Mouse (Mus musculus) macrophage (primary cell): Measurements from ENCODE around the gene Zmat3. TPM values are rescaled to one million over a fixed set of nuclear protein-coding genes. Genes with fewer than 3 reads are reported as not detected.

ENCODE experiments used
- H3K27ac ChIP-seq: fragments of 350-480 bp; formaldehyde crosslinking; 2 replicates; pipeline ENCODE4 v1.9.0; 2021
- H3K36me3 ChIP-seq: fragments of 350-480 bp; formaldehyde crosslinking; 2 replicates; pipeline ENCODE4 v1.9.0; 2021; ENCODE audit errors: inconsistent target
- H3K4me3 ChIP-seq: fragments of 350-480 bp; formaldehyde crosslinking; 2 replicates; pipeline ENCODE4 v1.9.0; 2021; ENCODE audit errors: inconsistent target
- H3K79me2 ChIP-seq: fragments of 350-480 bp; formaldehyde crosslinking; 2 replicates; pipeline ENCODE4 v1.9.0; 2021; ENCODE audit errors: inconsistent target
- WGBS: methylation state at CpG from one replicate; pipeline ENCODE4 v1.1.7; 2026; ENCODE audit warnings: inconsistent platforms; ENCODE audit not compliant: missing documents; 5-methylcytosine and 5-hydroxymethylcytosine counted together
- polyA plus RNA-seq: library from polyadenylated mRNA; stranded (reverse); fragments of 250-400 nt; gene quantifications from 3 replicates; pipeline ENCODE4 v1.2.4, GENCODE M21; 2018; ENCODE audit warnings: inconsistent platforms
- total RNA-seq, 78 experiments: library from RNA; depleted of rRNA; stranded (reverse); fragments of 250-400 nt; gene quantifications; 1 replicate in 9 of 78; 2 replicates in 24 of 78; 3 replicates in 43 of 78; 4 replicates in 2 of 78; pipeline ENCODE4 v1.2.4; 2018; ENCODE audit warnings: inconsistent platforms in 56 of 78

Zmat3 gene
- total RNA-seq (2018; cell fraction: chromatin; rRNA removed), result 10 to 100 TPM in 18 of 26 experiments, 1 to 10 TPM in 8; 3.3 to 42.1 (median 18.5) TPM
- 10 to 100 TPM; 11.4 to 32.5 (median 18.8) TPM for total RNA-seq (2018; cell fraction: cytosol; rRNA removed)
- total RNA-seq (2018; cell fraction: nucleus; rRNA removed), result 10 to 100 TPM in 24 of 26 experiments, 1 to 10 TPM in 2; 7.5 to 47.5 (median 19.2) TPM
- 10.9 to 16.7 TPM (median 15.7 TPM) in 3 replicates for polyA plus RNA-seq

DNA sequence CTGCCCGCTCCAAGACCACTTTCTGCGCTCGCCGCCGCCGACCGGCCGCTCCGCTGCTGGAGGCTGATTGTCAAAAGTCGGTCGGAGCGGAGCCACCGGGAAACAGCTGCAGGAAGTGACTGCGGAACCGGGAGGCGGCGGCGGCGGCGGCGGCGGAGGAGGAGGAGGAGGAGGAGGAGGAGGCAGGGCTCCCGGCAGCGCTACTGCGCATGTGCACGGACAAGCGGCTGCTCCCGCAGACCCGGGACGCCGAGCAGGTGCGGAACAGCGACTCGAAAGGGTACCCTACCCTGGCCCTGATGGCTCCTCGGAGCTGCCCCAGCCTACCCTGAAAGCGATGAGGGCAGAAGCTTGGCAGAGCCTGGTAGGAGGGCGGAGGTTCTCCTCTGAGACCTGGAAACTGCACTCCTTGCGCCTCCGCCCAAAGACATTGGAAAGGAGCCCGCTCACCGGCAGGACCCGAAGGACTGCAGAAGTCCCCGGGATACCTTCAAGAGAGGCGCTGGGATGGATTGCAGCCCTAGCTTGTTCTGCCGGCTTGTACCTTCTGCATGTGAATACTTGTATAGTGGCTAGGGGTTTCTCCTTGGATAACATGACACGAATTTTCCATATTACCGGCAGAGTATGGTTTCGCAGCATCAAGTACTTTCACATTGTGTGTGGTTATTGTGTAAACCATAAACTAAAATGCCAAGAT lies at the start of gene Zmat3:
TSS of gene Zmat3 (minus strand) at position 469 of the 700 bp plus-strand sequence.
- WGBS, result 1% methylated on average over 34 of the region's 48 CpGs
- H3K4me3 ChIP-seq, result peak within 1 kb of the TSS; percentile 85
- H3K27ac ChIP-seq, result peak within 1 kb of the TSS; percentile 62
- no peaks in the 10 kb centered on the region for H3K36me3 ChIP-seq
- peaks cover 43% of the 10 kb centered on the region for H3K79me2 ChIP-seq

DNA sequence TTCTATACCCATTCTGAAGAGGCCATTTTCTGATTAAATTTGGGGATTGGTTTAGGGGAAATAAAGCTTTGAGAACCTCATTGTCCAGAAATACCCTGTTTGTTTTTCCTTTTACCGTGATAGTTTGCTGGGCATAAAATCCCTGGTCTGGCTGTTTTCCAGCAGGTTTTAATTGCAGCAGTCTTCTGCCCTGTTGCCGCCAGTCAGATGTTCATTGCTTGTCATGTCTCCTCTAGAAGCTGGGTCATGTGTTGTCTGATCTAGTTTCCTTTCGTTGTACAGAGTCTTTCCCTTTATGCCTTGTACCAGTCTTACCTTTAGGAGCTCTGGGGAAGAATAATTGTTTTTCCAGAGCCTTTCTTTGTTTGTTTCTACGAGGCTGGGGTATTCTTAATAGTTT lies 48.6 kb upstream of the Zmat3 start:
- WGBS, result 70% methylated on average over 4 of the region's 4 CpGs
- H3K4me3 ChIP-seq, result no peak overlapping the region
- H3K36me3 ChIP-seq, result no peaks in the 10 kb centered on the region
- H3K27ac ChIP-seq, result no peak overlapping the region
- H3K79me2 ChIP-seq, result peaks cover 100% of the 10 kb centered on the region

DNA sequence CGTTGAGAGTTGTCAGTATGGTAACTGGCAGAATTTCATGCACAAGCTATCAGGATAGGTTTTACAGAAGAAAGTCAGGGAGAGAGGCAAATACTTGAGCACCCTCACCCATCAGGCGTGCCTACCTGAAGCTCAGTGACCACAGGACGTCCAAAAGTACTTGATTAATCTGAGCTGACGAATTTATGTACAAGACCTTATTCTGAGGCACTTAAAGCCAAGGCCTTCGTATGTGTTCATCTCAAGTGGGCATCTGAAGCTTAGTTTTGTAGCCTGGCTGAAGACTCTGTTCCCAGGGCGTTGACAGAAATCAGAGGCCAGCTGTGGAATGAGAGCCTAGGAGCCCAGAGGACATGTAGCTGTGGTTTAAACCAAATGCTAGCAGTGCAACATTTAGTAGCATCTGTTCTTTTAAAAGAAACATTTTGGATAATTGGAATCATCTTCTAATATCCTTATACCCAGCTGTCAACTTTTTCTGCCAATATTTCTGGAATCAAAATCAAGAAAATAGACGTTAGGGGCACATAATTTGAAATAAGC lies 46.8 kb upstream of the Zmat3 start:
- Histone ChIP-seq H3K79me2 (peaks cover 99% of the 10 kb centered on the region), H3K27ac (no peak overlapping the region), H3K4me3 (no peak overlapping the region), H3K36me3 (no peaks in the 10 kb centered on the region)
- 92% methylated on average over 7 of the region's 7 CpGs for whole genome bisulfite sequencing

DNA sequence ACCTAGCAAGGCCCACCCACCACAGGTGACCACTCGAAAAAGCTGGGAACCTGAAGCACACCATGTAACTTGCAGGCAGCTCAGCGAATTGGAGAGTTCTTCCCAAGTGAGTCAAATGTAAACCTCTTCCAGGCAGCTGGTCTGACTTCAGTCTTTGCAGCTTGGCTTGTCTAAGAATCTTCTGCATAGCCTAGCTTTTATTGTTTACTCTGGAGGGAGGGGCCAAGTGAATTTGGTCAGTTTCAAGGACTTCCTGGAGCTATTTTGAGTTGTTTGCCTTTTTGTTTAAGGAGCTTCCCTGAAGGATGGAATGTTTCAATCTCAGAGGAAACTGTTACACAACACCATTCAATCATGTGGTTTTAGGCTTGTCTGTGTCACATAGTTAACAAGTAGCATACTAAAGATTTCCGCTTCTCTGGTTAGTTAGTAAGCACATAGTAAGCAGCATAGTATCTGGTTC lies 43.0 kb upstream of the Zmat3 start:
- 75% methylated on average over 3 of the region's 3 CpGs for WGBS
- no peak overlapping the region for H3K4me3 ChIP-seq

DNA sequence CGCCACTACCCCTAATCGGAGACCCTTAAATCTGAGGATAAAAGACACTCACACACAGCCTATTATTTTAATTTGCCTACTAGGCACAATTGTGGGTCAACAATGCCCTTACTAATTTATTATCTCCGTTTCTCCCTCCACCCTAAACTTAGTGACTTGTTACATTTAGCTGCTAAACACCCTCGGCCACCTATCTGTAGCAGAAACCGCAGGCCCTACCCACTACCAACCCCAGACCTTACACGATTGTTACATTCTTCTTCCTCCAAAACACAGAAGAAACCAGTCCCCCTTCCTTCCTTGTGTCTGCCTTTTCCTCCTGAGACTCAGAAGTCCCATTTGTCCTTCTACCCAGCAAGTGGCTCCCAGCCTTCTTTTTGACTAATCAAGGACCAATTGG lies 41.0 kb upstream of the Zmat3 start:
- Histone ChIP-seq H3K4me3 (no peak overlapping the region), H3K79me2 (peaks cover 99% of the 10 kb centered on the region), H3K27ac (no peak overlapping the region), H3K36me3 (no peaks in the 10 kb centered on the region)
- 62% methylated on average over 6 of the region's 6 CpGs for WGBS

More for the DNA sequence above, 43.0 kb upstream of the Zmat3 start:
- H3K79me2 ChIP-seq, result peaks cover 99% of the 10 kb centered on the region
- no peaks in the 10 kb centered on the region for H3K36me3 ChIP-seq
- H3K27ac ChIP-seq, result peak overlapping the region; percentile 78

- WGBS, result 50% methylated on average over 1 of the region's 1 CpGs
- no peak overlapping the region for H3K4me3 ChIP-seq
- peaks cover 99% of the 10 kb centered on the region for H3K79me2 ChIP-seq
- no peak overlapping the region for H3K27ac ChIP-seq
- H3K36me3 ChIP-seq, result no peaks in the 10 kb centered on the region
Observed at GRCm38 (mm10) chr3:32405699-32406098, 39.9 kb upstream of the Zmat3 start.

GRCm38 (mm10) chr3:32402990-32403885 lies 37.4 kb upstream of the Zmat3 start:
- 72% methylated on average over 7 of the region's 7 CpGs for WGBS
- H3K27ac ChIP-seq, result peak overlapping the region; percentile 48
- no peaks in the 10 kb centered on the region for H3K36me3 ChIP-seq
- peaks cover 100% of the 10 kb centered on the region for H3K79me2 ChIP-seq
- H3K4me3 ChIP-seq, result no peak overlapping the region

GRCm38 (mm10) chr3:32401591-32401990 lies 35.8 kb upstream of the Zmat3 start:
- Histone ChIP-seq H3K79me2 (peaks cover 90% of the 10 kb centered on the region), H3K27ac (no peak overlapping the region), H3K36me3 (no peaks in the 10 kb centered on the region), H3K4me3 (no peak overlapping the region)
- 85% methylated on average over 3 of the region's 3 CpGs for WGBS

GRCm38 (mm10) chr3:32399931-32400330 lies 34.1 kb upstream of the Zmat3 start:
- Histone ChIP-seq H3K27ac (no peak overlapping the region), H3K79me2 (peaks cover 74% of the 10 kb centered on the region), H3K4me3 (no peak overlapping the region), H3K36me3 (no peaks in the 10 kb centered on the region)
- 40% methylated on average over 2 of the region's 2 CpGs for WGBS

GRCm38 (mm10) chr3:32399381-32399780 lies 33.6 kb upstream of the Zmat3 start:
- no peak overlapping the region for H3K4me3 ChIP-seq
- 76% methylated on average over 4 of the region's 4 CpGs for WGBS
- no peaks in the 10 kb centered on the region for H3K36me3 ChIP-seq
- H3K27ac ChIP-seq, result no peak overlapping the region
- H3K79me2 ChIP-seq, result peaks cover 68% of the 10 kb centered on the region

GRCm38 (mm10) chr3:32398623-32399022 lies 32.8 kb upstream of the Zmat3 start:
- Histone ChIP-seq H3K27ac (peak overlapping the region; percentile 76), H3K36me3 (no peaks in the 10 kb centered on the region), H3K4me3 (peak overlapping the region; percentile 75), H3K79me2 (peaks cover 61% of the 10 kb centered on the region)
- WGBS, result 44% methylated on average over 4 of the region's 4 CpGs

GRCm38 (mm10) chr3:32398175-32398538 lies 32.3 kb upstream of the Zmat3 start:
- 4% methylated on average over 7 of the region's 7 CpGs for WGBS
- H3K36me3 ChIP-seq, result no peaks in the 10 kb centered on the region
- H3K4me3 ChIP-seq, result peak overlapping the region; percentile 75
- H3K27ac ChIP-seq, result peak overlapping the region; percentile 76
- peaks cover 56% of the 10 kb centered on the region for H3K79me2 ChIP-seq

GRCm38 (mm10) chr3:32397461-32398174 lies 31.8 kb upstream of the Zmat3 start, which contains the start of gene Pik3ca:
TSS of gene Pik3ca (plus strand) at chr3:32397671.
- Histone ChIP-seq H3K36me3 (no peaks in the 10 kb centered on the region), H3K27ac (peak within 1 kb of the TSS; percentile 84), H3K79me2 (peaks cover 51% of the 10 kb centered on the region), H3K4me3 (peak within 1 kb of the TSS; percentile 75)
- whole genome bisulfite sequencing, result under 1% methylated on average over 59 of the region's 65 CpGs
